Mouse (Mus musculus): ENCODE measurements around the gene Tnfrsf1a. TPM values are rescaled to one million over a fixed set of nuclear protein-coding genes. Genes with fewer than 3 reads are reported as not detected.

The Tnfrsf1a gene
- total and polyA plus RNA-seq, 2 experiments: 21.0 to 110 TPM

DNA sequence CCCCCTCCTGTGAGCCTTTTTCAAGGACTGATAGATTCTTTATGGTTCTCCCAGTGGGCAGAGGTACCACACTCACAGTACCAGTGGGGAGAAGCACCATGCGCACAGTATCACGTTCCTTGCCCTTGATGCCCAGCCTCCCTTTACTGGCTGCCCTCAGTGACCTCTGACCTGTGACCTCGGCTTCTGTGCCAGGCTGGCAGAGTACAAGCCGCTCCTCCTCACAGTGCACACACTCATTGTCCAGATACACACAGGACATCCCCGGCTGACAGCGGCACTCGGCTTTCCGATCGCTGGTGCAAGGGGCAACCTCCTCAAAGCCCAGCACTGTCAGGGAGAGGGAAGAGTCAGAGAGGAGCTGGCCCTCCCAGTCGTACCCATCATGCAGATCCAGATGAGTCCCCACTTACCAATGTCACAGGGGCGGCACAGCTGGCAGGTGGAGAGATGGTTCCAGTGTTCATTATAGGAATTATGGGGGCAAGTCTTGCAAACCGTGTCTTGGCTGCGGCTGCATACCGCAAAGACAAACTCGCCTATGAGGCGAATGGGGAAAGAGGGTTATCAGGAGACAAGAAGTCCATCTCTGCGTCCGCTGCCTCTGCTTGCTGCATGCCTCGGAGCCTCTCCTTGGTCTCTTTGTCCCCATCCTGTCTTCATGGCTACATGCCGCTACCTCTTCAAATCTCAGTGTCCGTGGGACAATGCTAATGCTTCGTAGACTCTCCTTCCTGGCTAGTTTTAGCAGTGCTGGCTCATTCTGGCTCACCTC, 36.4 kb upstream of the Tnfrsf1a start:
- no peak for TF ChIP-seq CTCF (IDR thresholded peaks at IDR 0.05; ENCODE audit: low read depth, low read length)
- peak; percentile 85 for TF ChIP-seq POLR2A (IDR thresholded peaks at IDR 0.05; ENCODE audit: extremely low read depth, insufficient read depth, low read length)
- H3K27me3 ChIP-seq (ENCODE audit: control insufficient read depth, insufficient read depth, low read length): no peaks in the 10 kb centered on the region
- peaks cover 11% of the 10 kb centered on the region; the same call in 1 of the 2 replicates for H3K79me2 ChIP-seq (ENCODE audit: control insufficient read depth, insufficient read depth, low read length)
- peak overlapping the region; percentile 80 for H3K4me3 ChIP-seq (ENCODE audit: insufficient read depth, low read depth, low read length)
- H3K27ac ChIP-seq (replicated peaks; ENCODE audit: insufficient read depth, low read depth, low read length): peak overlapping the region; percentile 92
- peaks cover 11% of the 10 kb centered on the region; the same call in 1 of the 2 replicates for H3K36me3 ChIP-seq (ENCODE audit: control insufficient read depth, insufficient read depth, low read length)
- H3K9ac ChIP-seq (ENCODE audit: low read depth, low read length): peak overlapping the region; percentile 91
- peaks cover 29% of the 10 kb centered on the region for H3K4me1 ChIP-seq (ENCODE audit: control insufficient read depth, insufficient read depth, low read length)
- peak; percentile 93 for DNase-seq (ENCODE audit: extremely low read depth, low read depth, low spot score)
- 4% methylated on average over 22 of the region's 22 CpGs for WGBS

DNA sequence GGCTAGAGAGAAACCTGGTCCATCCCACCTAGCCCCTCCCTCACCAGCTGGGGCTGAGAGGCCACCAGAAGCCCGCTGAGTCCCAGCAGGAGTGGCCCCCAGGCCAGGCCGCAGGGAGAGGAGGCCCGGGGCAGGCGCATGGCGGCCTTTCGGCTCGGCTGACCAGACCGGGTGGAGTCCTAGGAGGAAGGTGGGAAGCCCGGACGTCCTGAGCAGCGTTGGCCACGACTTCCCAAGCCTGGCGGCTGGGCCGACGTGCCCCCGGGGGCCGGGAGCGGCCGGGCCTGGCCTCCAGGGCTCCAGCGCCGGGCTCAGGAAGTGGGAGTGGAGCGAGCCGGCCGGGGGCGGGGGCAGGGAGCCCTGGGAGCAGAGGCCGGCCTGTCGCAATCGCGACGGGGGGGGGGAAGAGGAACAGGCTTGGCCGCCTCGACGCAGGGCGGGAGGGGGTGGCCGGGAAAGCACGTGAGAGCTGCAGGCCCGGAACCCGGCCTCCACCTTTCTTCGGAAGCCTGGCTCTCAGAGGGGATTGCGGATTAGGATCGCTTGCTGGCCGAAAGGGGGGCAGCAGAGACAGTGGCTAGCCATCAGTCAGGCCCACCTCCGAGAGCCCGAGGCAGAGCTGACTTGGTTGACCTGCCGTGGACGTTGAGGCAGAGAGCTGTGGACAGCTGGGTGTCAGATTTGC, 35.5 kb upstream of the Tnfrsf1a start, which contains the start of gene Ltbr:
Ltbr (minus strand) TSS at position 340 of the 685 bp plus-strand sequence.
- 2% methylated on average over 45 of the region's 46 CpGs for WGBS
- Histone ChIP-seq H3K27ac (replicated peaks; ENCODE audit: insufficient read depth, low read depth, low read length) (peak within 1 kb of the TSS; percentile 92), H3K27me3 (ENCODE audit: control insufficient read depth, insufficient read depth, low read length) (no peaks in the 10 kb centered on the region), H3K36me3 (ENCODE audit: control insufficient read depth, insufficient read depth, low read length) (peaks cover 9% of the 10 kb centered on the region; the same call in 1 of the 2 replicates), H3K9ac (ENCODE audit: low read depth, low read length) (peak within 1 kb of the TSS; percentile 91), H3K4me3 (ENCODE audit: insufficient read depth, low read depth, low read length) (peak within 1 kb of the TSS; percentile 80), H3K4me1 (ENCODE audit: control insufficient read depth, insufficient read depth, low read length) (peaks cover 33% of the 10 kb centered on the region), H3K79me2 (ENCODE audit: control insufficient read depth, insufficient read depth, low read length) (peaks cover 11% of the 10 kb centered on the region; the same call in 1 of the 2 replicates)
- TF ChIP-seq POLR2A (IDR thresholded peaks at IDR 0.05; ENCODE audit: extremely low read depth, insufficient read depth, low read length) (peak; percentile 69; the same call in 1 of the 2 replicates), CTCF (IDR thresholded peaks at IDR 0.05; ENCODE audit: low read depth, low read length) (no peak)
- DNase-seq (ENCODE audit: extremely low read depth, low read depth, low spot score): peak; percentile 74

DNA sequence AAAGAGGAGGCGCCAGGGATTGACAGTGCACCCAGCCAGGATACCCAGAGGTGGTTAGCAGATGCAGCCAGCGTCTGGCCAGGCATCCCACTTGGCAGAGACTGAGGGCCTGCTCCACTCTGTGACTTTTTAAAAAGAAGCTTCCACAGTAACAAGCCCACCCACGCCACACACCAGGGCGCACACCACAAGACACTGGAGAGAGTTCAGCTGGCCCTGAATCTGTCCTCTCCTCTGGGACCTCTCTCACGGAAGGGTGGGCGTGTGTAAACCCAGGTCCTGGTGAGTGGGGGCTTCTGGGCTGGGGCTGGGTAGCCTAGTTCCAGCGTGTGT, 35.0 kb upstream of the Tnfrsf1a start:
- WGBS: 49% methylated on average over 7 of the region's 7 CpGs
- Histone ChIP-seq H3K79me2 (ENCODE audit: control insufficient read depth, insufficient read depth, low read length) (peaks cover 11% of the 10 kb centered on the region; the same call in 1 of the 2 replicates), H3K4me3 (ENCODE audit: insufficient read depth, low read depth, low read length) (peak overlapping the region; percentile 56), H3K36me3 (ENCODE audit: control insufficient read depth, insufficient read depth, low read length) (peaks cover 9% of the 10 kb centered on the region; the same call in 1 of the 2 replicates), H3K27me3 (ENCODE audit: control insufficient read depth, insufficient read depth, low read length) (no peaks in the 10 kb centered on the region), H3K27ac (replicated peaks; ENCODE audit: insufficient read depth, low read depth, low read length) (peak overlapping the region; percentile 81), H3K9ac (ENCODE audit: low read depth, low read length) (peak overlapping the region; percentile 74), H3K4me1 (ENCODE audit: control insufficient read depth, insufficient read depth, low read length) (peaks cover 35% of the 10 kb centered on the region)
- DNase-seq (ENCODE audit: extremely low read depth, low read depth, low spot score): no peak
- TF ChIP-seq CTCF (IDR thresholded peaks at IDR 0.05; ENCODE audit: low read depth, low read length): no peak
- TF ChIP-seq POLR2A (IDR thresholded peaks at IDR 0.05; ENCODE audit: extremely low read depth, insufficient read depth, low read length): no peak

DNA sequence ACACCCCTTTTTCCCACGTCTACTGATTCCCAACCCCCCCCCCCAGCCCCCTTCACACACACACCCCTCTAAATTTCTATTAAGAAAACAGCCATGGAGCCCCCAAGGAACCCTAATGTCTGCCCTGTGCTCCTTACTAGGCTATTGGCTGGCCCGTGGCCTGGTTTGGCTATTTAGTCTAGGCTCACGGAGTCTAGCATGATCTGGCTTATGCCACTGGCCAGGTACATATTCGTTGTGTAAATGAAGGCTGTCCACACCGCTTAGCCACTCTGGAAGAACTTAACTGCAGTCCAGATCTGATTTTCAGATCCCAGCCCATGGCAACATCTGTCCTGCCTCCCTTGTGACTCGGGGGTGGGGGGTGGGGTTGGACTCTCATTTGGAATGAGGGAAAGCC, 34.4 kb upstream of the Tnfrsf1a start:
- no peak overlapping the region for H3K4me3 ChIP-seq (ENCODE audit: insufficient read depth, low read depth, low read length)
- WGBS: 29% methylated on average over 6 of the region's 6 CpGs
- H3K36me3 ChIP-seq (ENCODE audit: control insufficient read depth, insufficient read depth, low read length): peaks cover 9% of the 10 kb centered on the region; the same call in 1 of the 2 replicates
- peaks cover 34% of the 10 kb centered on the region for H3K4me1 ChIP-seq (ENCODE audit: control insufficient read depth, insufficient read depth, low read length)
- H3K9ac ChIP-seq (ENCODE audit: low read depth, low read length): no peak overlapping the region
- H3K79me2 ChIP-seq (ENCODE audit: control insufficient read depth, insufficient read depth, low read length): peaks cover 11% of the 10 kb centered on the region; the same call in 1 of the 2 replicates
- no peak for TF ChIP-seq POLR2A (IDR thresholded peaks at IDR 0.05; ENCODE audit: extremely low read depth, insufficient read depth, low read length)
- TF ChIP-seq CTCF (IDR thresholded peaks at IDR 0.05; ENCODE audit: low read depth, low read length): no peak
- no peaks in the 10 kb centered on the region for H3K27me3 ChIP-seq (ENCODE audit: control insufficient read depth, insufficient read depth, low read length)
- peak; percentile 79 for DNase-seq (ENCODE audit: extremely low read depth, low read depth, low spot score)
- H3K27ac ChIP-seq (replicated peaks; ENCODE audit: insufficient read depth, low read depth, low read length): no peak overlapping the region

DNA sequence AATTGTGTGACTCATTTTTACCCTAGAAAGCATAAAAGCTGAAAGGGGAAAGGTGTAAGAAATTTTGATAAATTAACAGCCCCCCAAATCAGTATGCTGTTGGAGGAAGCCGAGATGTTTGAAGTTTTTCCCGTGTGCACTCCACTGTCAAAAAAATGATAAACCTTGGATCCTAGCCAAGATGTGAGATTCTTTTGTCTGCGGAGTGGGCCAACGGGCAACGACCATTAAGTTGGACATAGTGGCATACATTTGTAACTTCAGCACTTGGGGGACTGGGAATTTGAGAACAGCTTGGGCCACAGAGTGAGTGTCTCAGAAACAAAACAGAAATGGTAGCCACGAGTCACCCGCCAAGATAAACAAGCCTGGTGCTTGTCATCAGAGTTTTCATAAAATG, 32.1 kb upstream of the Tnfrsf1a start:
- WGBS: 75% methylated on average over 7 of the region's 7 CpGs

More for the DNA sequence above, 32.1 kb upstream of the Tnfrsf1a start:
- TF ChIP-seq POLR2A (IDR thresholded peaks at IDR 0.05; ENCODE audit: extremely low read depth, insufficient read depth, low read length) (no peak), CTCF (IDR thresholded peaks at IDR 0.05; ENCODE audit: low read depth, low read length) (no peak)
- Histone ChIP-seq H3K4me3 (ENCODE audit: insufficient read depth, low read depth, low read length) (no peak overlapping the region), H3K79me2 (ENCODE audit: control insufficient read depth, insufficient read depth, low read length) (peaks cover 3% of the 10 kb centered on the region; the same call in 1 of the 2 replicates), H3K36me3 (ENCODE audit: control insufficient read depth, insufficient read depth, low read length) (no peaks in the 10 kb centered on the region), H3K9ac (ENCODE audit: low read depth, low read length) (no peak overlapping the region), H3K4me1 (ENCODE audit: control insufficient read depth, insufficient read depth, low read length) (peaks cover 22% of the 10 kb centered on the region), H3K27me3 (ENCODE audit: control insufficient read depth, insufficient read depth, low read length) (no peaks in the 10 kb centered on the region), H3K27ac (replicated peaks; ENCODE audit: insufficient read depth, low read depth, low read length) (no peak overlapping the region)
- no peak for DNase-seq (ENCODE audit: extremely low read depth, low read depth, low spot score)

Data from liver, adult 2 months (tissue).